Mouse (Mus musculus) heart, embryonic 12.5 days (tissue): ENCODE measurements around the gene Chrnb1. TPM values are rescaled to one million over a fixed set of nuclear protein-coding genes. Genes with fewer than 3 reads are reported as not detected.

Source experiments
- ATAC-seq: fragments of 200-750 bp; cut with Nextera tagmentation; 2 replicates; pipeline ENCODE4 v1.8.0; 2017; ENCODE audit warnings: moderate TSS enrichment, moderate library complexity; ENCODE audit not compliant: insufficient number of reproducible peaks, low FRiP score
- H3K27ac ChIP-seq: fragments of 300-500 bp; sonication (generic); 2 replicates; pipeline ENCODE4 v1.5.1; 2016; ENCODE audit warnings: mild to moderate bottlenecking, moderate library complexity; ENCODE audit not compliant: poor library complexity, severe bottlenecking
- H3K27me3 ChIP-seq: fragments of 300-500 bp; sonication (generic); replicated peaks from 2 replicates; pipeline ENCODE4 v1.6.1; 2016; ENCODE audit warnings: mild to moderate bottlenecking, moderate library complexity
- H3K36me3 ChIP-seq: fragments of 300-500 bp; sonication (generic); 2 replicates; pipeline ENCODE4 v1.6.1; 2016; ENCODE audit warnings: mild to moderate bottlenecking, moderate library complexity
- H3K4me1 ChIP-seq: fragments of 300-500 bp; sonication (generic); replicated peaks from 2 replicates; pipeline ENCODE4 v1.6.1; 2016; ENCODE audit warnings: mild to moderate bottlenecking
- H3K4me2 ChIP-seq: fragments of 300-500 bp; sonication (generic); 2 replicates; pipeline ENCODE4 v1.6.1; 2016; ENCODE audit warnings: mild to moderate bottlenecking, moderate library complexity
- H3K4me3 ChIP-seq: fragments of 300-500 bp; sonication (generic); 2 replicates; pipeline ENCODE4 v1.5.1; 2016; ENCODE audit warnings: mild to moderate bottlenecking
- H3K9ac ChIP-seq: fragments of 300-500 bp; sonication (generic); 2 replicates; pipeline ENCODE4 v1.6.1; 2016; ENCODE audit warnings: mild to moderate bottlenecking, moderate library complexity
- H3K9me3 ChIP-seq: fragments of 300-500 bp; sonication (generic); replicated peaks from 2 replicates; pipeline ENCODE4 v1.6.1; 2016; ENCODE audit warnings: mild to moderate bottlenecking, moderate library complexity
- WGBS: fragments of 180-500 bp; shearing (Covaris S2); methylation state at CpG from one replicate; pipeline ENCODE4 v1.1.7; 2016; 5-methylcytosine and 5-hydroxymethylcytosine counted together
- polyA plus RNA-seq: library from polyadenylated mRNA; unstranded; fragments of >200 nt; fragmentation: Nextera tagmentation; extraction: Ambion mirVana; gene quantifications from 2 replicates; pipeline ENCODE4 v1.2.1, GENCODE M21; 2016

Chrnb1 gene
- polyA plus RNA-seq, 1 experiment from 2014 or later: 5.6 TPM

DNA sequence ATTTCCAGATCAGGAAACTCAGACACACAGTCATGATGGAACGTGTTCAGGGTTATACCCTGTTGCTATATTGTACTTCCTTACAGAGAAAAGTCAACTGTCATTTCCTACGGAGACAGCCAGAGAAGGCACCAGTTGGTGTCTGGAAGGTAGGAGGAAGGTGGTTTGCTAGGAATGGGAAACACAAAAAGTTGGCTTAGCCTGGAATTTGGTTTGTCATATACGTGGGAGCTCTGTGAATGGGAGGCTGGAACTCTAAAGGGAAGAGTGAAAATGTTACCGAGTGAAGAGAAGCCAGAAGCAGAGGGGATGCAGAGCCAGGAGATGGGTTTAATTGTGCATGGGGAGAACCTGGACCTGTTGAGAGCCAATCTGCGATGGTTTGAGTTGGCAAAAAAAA lies 4.3 kb downstream of the Chrnb1 start:
- no peak overlapping the region for H3K4me2 ChIP-seq
- no peak for ATAC-seq
- H3K27me3 ChIP-seq: 0 out of 2 replicates have a peak, but pooled peaks cover 6% of the 10 kb centered on the region
- H3K4me3 ChIP-seq: no peak overlapping the region
- no peak overlapping the region for H3K9ac ChIP-seq
- peaks cover 9% of the 10 kb centered on the region; the same call in 1 of the 2 replicates for H3K4me1 ChIP-seq
- H3K36me3 ChIP-seq: no peaks in the 10 kb centered on the region
- WGBS: 67% methylated on average over 5 of the region's 5 CpGs
- H3K27ac ChIP-seq: no peak overlapping the region
- no peaks in the 10 kb centered on the region for H3K9me3 ChIP-seq

DNA sequence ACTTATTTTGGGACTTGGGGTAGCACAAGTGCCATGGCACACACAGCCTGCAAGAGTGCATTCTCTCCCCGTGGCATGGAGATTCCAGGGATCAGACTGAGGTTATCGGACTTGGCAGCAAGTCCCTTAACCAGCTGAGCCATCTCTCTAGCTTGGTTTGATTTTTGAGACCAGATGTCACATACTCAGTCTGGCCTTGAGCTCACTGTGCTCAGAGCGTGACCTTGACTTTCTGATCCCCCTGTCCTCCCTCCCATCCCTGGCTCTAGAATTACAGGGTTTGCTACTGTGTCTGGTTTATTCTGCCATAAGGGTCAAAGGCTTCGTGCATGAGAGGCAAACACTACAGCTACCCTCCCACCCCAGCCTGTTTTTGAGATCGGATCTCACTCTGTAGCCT lies 6.3 kb downstream of the Chrnb1 start:
- 56% methylated on average over 5 of the region's 5 CpGs for WGBS
- no peak for ATAC-seq
- no peaks in the 10 kb centered on the region for H3K36me3 ChIP-seq
- H3K27me3 ChIP-seq: 0 out of 2 replicates have a peak, but pooled peaks cover 6% of the 10 kb centered on the region
- H3K9me3 ChIP-seq: no peaks in the 10 kb centered on the region
- H3K4me2 ChIP-seq: no peak overlapping the region
- H3K4me1 ChIP-seq: peaks cover 5% of the 10 kb centered on the region; the same call in 1 of the 2 replicates
- 0 out of 2 replicates have a peak overlapping the region, but pooled peaks have one; percentile 5 for H3K9ac ChIP-seq
- no peak overlapping the region for H3K27ac ChIP-seq
- H3K4me3 ChIP-seq: no peak overlapping the region

DNA sequence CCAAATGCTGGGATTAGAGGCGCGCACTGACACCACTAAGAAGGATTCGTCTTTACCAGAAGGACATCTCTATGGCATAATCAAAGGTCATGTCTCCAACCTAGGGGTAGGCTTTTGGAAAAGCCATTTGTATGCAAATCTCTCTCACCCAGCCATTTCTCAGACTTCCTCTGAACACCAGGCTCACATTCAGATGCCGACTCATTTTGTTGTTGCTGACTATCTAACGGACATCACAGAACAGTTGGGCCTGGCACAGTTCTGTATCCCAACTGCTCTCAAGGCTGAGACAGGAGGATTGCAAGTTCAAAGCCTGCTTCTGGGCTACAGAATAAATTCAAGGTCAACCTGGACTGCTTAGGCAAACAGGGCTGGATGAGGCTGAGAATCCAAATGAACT lies 8.4 kb downstream of the Chrnb1 start:
- H3K4me3 ChIP-seq: no peak overlapping the region
- H3K4me2 ChIP-seq: no peak overlapping the region
- no peaks in the 10 kb centered on the region for H3K27me3 ChIP-seq
- no peak overlapping the region for H3K9ac ChIP-seq
- no peak overlapping the region for H3K27ac ChIP-seq
- peaks cover 5% of the 10 kb centered on the region; the same call in 1 of the 2 replicates for H3K4me1 ChIP-seq
- H3K36me3 ChIP-seq: no peaks in the 10 kb centered on the region
- no peaks in the 10 kb centered on the region for H3K9me3 ChIP-seq
- no peak for ATAC-seq
- WGBS: 84% methylated on average over 5 of the region's 5 CpGs

DNA sequence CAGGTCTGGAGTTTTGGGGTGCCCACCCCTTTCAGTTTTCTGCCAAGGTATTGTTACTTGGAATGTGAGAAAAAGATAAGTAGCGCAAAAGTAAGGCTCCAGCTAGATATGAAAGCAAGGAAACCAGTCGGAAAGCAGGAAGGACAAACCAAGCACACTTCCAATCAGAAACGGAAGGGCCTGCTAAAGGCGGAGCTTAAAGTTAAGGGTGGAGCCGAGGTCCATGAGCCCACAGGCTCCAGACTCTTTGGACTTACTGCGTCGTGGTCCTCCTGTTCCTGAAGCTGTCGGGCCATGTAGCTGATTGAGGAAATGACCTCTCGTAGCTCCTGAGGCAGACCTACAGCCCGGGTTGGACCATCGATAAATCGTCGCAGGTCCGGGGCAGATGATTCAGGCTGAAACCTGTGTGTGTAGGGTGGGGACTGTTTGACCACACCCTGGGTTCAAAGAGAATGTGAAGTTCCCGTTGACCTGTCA lies 10.9 kb downstream of the Chrnb1 start:
- no peaks in the 10 kb centered on the region for H3K9me3 ChIP-seq
- no peaks in the 10 kb centered on the region for H3K36me3 ChIP-seq
- peak overlapping the region; percentile 53 for H3K4me2 ChIP-seq
- H3K9ac ChIP-seq: no peak overlapping the region
- H3K27ac ChIP-seq: no peak overlapping the region
- 18% methylated on average over 15 of the region's 15 CpGs for WGBS
- ATAC-seq: peak; percentile 66; the same call in 1 of the 2 replicates
- peak overlapping the region; percentile 15 for H3K4me3 ChIP-seq
- H3K27me3 ChIP-seq: 0 out of 2 replicates have a peak, but pooled peaks cover 3% of the 10 kb centered on the region
- H3K4me1 ChIP-seq: peaks cover 5% of the 10 kb centered on the region; the same call in 1 of the 2 replicates

DNA sequence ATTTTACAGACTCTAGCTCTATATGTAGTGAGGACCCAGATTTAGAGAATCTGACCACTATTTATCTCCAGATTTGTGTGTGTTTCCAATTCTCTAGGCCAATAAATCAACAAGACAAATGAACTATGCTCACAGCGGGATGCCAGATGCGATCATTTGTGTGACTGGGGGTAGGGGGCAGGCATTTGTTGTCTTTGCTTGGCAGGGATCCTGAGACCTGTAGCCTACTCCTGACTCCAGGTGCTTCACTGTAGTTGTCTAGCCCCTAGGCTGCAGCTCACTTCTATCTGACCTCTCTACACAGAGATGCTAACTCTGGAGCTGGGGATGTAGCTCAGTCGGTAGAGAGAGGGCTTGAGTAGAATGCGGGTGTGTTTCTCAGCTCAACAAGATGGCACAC lies 13.9 kb downstream of the Chrnb1 start:
- Histone ChIP-seq H3K36me3 (peaks cover 18% of the 10 kb centered on the region), H3K4me3 (no peak overlapping the region), H3K27ac (no peak overlapping the region), H3K4me2 (no peak overlapping the region), H3K9me3 (no peaks in the 10 kb centered on the region), H3K9ac (no peak overlapping the region), H3K27me3 (0 out of 2 replicates have a peak, but pooled peaks cover 10% of the 10 kb centered on the region), H3K4me1 (peaks cover 13% of the 10 kb centered on the region)
- ATAC-seq: no peak
- 31% methylated on average over 4 of the region's 4 CpGs for WGBS

DNA sequence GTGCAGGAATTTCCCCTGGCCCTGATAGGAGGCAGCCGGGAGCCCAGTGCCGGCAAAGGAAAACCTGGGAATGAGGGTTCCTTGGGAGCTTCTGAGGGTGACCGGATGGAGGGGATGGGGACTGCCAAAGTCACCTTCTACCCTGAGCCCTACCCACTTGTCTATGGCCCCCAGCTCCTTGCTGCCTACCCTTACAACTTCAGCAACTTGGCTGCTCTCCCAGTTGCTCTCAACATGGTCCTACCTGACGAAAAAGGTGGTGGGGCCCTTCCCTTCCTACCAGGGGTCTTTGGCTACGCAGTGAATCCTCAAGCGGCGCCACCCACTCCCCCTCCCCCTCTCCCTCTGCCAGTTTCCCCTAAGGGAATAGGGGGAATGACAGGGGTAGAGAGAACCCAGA lies 16.8 kb downstream of the Chrnb1 start:
- Histone ChIP-seq H3K4me2 (peak overlapping the region; percentile 4; the same call in 1 of the 2 replicates), H3K4me1 (peaks cover 21% of the 10 kb centered on the region), H3K9me3 (no peaks in the 10 kb centered on the region), H3K9ac (no peak overlapping the region), H3K27me3 (peaks cover 21% of the 10 kb centered on the region), H3K27ac (no peak overlapping the region), H3K36me3 (peaks cover 34% of the 10 kb centered on the region), H3K4me3 (no peak overlapping the region)
- no peak; the same call in 1 of the 2 replicates for ATAC-seq
- 36% methylated on average over 7 of the region's 7 CpGs for WGBS

DNA sequence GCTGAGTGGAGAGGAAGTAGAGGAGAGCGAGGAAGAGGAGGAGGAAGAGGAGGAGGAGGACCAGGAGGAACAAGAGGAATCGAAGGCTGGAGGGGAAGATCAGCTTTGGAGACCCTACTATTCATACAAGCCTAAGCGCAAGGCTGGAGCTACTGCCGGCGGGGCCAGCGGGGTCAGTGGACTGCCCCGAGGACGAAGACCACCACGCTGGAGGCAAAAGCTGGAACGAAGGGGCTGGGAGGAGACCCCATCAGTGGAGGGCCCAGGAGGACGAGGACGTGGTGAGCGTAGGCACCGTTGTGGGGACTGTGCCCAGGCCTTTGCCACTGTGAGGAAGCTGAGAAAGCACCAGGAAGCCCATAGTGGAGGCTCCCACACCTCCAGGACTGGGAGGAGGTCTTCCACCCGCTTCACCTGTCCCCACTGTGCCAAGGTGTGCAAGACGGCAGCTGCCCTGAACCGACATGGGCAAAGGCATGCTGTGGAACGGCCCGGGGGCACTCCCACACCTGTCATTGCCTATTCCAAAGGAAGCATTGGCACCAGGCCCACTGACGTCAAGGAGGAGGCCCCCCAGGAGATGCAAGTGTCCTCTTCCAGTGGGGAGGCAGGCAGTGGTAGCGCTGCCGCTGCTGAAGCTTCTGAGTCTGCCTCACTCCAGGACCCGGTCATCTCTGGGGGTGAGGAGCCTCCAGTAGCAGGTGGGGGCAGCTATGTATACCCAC lies 17.3 kb downstream of the Chrnb1 start:
- Histone ChIP-seq H3K4me1 (peaks cover 21% of the 10 kb centered on the region), H3K9me3 (no peaks in the 10 kb centered on the region), H3K4me3 (no peak overlapping the region), H3K4me2 (no peak overlapping the region), H3K27me3 (peaks cover 21% of the 10 kb centered on the region), H3K36me3 (peaks cover 34% of the 10 kb centered on the region), H3K27ac (no peak overlapping the region), H3K9ac (no peak overlapping the region)
- no peak; the same call in 1 of the 2 replicates for ATAC-seq
- 66% methylated on average over 23 of the region's 23 CpGs for WGBS

DNA sequence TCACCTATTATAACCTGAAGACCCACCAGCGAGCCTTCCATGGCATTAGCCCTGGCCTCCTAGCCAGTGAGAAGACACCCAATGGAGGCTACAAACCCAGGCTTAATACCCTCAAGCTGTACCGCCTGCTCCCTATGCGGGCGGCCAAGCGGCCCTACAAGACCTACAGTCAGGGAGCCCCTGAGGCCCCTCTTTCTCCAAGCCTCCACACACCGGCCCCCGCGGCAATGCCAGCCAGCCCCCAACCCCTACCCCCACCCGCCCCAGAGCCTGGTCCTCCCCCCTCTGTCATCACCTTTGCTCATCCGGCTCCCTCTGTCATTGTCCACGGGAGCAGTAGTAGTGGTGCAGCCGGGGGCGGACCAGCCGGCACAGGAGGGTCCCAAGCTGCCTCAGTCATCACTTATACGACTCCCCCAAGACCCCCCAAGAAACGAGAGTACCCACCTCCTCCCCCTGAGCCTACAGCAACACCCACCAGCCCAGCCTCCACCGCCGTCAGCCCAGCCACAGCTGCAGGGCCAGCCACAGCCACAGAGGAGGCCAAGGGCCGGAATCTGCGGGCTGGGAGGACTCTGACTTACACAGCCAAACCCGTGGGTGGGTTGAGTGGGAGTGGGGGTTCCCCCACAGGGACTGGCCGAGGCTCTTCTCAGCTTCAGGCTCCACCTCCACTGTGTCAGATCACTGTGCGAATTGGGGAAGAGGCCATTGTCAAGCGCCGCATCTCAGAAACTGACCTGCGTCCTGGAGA lies 18.1 kb downstream of the Chrnb1 start:
- WGBS: 53% methylated on average over 26 of the region's 26 CpGs
- ATAC-seq: no peak; the same call in 1 of the 2 replicates
- H3K27ac ChIP-seq: no peak overlapping the region

DNA sequence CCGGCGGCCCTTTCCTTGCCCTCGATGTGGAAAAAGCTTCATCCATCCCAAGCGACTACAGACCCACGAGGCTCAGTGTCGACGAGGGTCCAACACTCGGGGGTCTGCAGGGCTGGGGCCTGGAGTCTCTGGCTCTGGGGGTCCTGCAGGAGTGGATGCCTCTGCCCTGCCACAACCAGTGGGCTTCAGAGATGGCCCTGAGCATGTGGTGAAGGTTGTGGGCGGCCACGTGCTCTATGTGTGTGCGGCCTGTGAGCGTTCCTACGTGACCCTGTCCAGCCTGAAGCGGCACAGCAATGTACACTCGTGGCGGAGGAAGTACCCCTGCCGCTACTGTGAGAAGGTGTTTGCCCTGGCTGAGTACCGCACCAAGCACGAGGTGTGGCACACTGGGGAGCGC lies 19.3 kb downstream of the Chrnb1 start:
- no peak overlapping the region for H3K27ac ChIP-seq
- ATAC-seq: no peak; the same call in 1 of the 2 replicates
- peaks cover 21% of the 10 kb centered on the region for H3K4me1 ChIP-seq
- no peak overlapping the region for H3K4me3 ChIP-seq
- 78% methylated on average over 20 of the region's 20 CpGs for WGBS
- H3K27me3 ChIP-seq: peaks cover 21% of the 10 kb centered on the region
- H3K4me2 ChIP-seq: no peak overlapping the region
- peaks cover 38% of the 10 kb centered on the region for H3K36me3 ChIP-seq
- no peaks in the 10 kb centered on the region for H3K9me3 ChIP-seq
- no peak overlapping the region for H3K9ac ChIP-seq

More for the DNA sequence above, 18.1 kb downstream of the Chrnb1 start:
- Histone ChIP-seq H3K9me3 (no peaks in the 10 kb centered on the region), H3K27me3 (peaks cover 21% of the 10 kb centered on the region), H3K9ac (no peak overlapping the region), H3K4me1 (peaks cover 21% of the 10 kb centered on the region), H3K36me3 (peaks cover 34% of the 10 kb centered on the region), H3K4me3 (no peak overlapping the region), H3K4me2 (no peak overlapping the region)

DNA sequence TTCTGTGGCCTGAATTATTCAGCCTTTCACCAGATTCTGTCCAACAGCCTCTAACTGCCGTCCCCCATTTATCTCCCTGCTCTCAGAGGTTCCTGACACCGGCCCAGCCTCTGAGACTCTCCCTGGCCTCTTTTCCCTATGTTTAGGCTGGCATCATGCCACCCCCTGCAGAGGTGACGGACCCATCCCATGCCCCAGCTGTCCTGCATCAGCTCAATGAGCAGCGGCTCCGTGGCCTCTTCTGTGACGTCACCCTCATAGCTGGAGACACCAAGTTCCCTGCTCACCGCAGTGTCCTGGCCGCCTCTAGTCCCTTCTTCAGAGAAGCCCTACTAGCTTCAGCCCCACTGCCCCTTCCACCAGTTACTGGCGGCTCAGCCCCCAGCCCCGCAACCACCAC lies 20.0 kb downstream of the Chrnb1 start:
- H3K27me3 ChIP-seq: peaks cover 21% of the 10 kb centered on the region
- peaks cover 40% of the 10 kb centered on the region for H3K36me3 ChIP-seq
- H3K9me3 ChIP-seq: no peaks in the 10 kb centered on the region
- H3K27ac ChIP-seq: no peak overlapping the region
- 65% methylated on average over 10 of the region's 10 CpGs for WGBS
- peaks cover 21% of the 10 kb centered on the region for H3K4me1 ChIP-seq
- no peak overlapping the region for H3K9ac ChIP-seq
- H3K4me3 ChIP-seq: no peak overlapping the region
- no peak overlapping the region for H3K4me2 ChIP-seq
- no peak for ATAC-seq

DNA sequence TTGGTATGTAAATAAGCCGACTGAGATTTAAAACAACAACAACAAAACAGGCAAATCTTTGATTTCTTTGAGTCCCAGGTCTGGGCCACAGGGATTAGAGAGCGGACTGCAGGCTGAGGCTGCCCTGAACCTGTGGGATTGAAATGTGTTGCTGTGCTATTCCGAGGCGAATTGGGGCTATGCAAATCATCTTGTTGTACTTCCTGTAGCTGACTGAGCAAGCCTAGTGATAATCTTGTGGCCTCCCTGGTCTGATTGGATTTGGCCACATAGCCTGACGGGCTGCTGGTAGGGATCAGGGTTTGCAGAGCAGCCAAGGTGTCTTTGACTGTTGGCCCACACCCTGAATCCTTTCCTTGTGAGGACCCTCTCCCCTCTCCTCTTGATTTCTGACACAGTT lies 20.8 kb downstream of the Chrnb1 start:
- Histone ChIP-seq H3K9me3 (no peaks in the 10 kb centered on the region), H3K36me3 (peaks cover 40% of the 10 kb centered on the region), H3K4me2 (no peak overlapping the region), H3K9ac (0 out of 2 replicates have a peak overlapping the region, but pooled peaks have one; percentile 1), H3K4me3 (no peak overlapping the region), H3K27ac (no peak overlapping the region), H3K4me1 (peaks cover 21% of the 10 kb centered on the region), H3K27me3 (peaks cover 18% of the 10 kb centered on the region)
- 49% methylated on average over 5 of the region's 5 CpGs for WGBS
- ATAC-seq: no peak
